Mouse (Mus musculus): ENCODE results near the gene Hnrnph2.

GRCm38 (mm10) chrX:134577896-134578295 lies 23.1 kb upstream of the Hnrnph2 start:
- no peak for TF ChIP-seq POLR2A (IDR thresholded peaks at IDR 0.05; ENCODE audit: low read depth, low read length)
- no peak for TF ChIP-seq CTCF (IDR thresholded peaks at IDR 0.05; ENCODE audit: extremely low read depth, insufficient read depth, insufficient read length, insufficient replicate concordance)

All from spleen, adult 2 months (tissue).